36 mouse cellular contexts compared by ENCODE assay signal in genomic region chr7:66797345-66797744, GRCm38 (mm10). TPM values are rescaled to one million over a fixed set of nuclear protein-coding genes. Genes with fewer than 3 reads are reported as not detected.
"Had no signal": no experiment of that assay in that cellular context is flagged by ENCODE, and none has a peak within 500 bp of the region (broad histone marks: within the 10 kb centered on the region; RNA-seq: fewer than 3 reads in every experiment).

No protein-coding gene starts in this region.

- H3K4me2 ChIP-seq: heart, embryonic 11.5 days; heart, embryonic 12.5 days; heart, embryonic 15.5 days; hindbrain, embryonic 12.5 days; hindbrain, embryonic 13.5 days; hindbrain, embryonic 14.5 days; hindbrain, embryonic 15.5 days; intestine, embryonic 15.5 days; kidney, embryonic 15.5 days had no signal

- H3K4me1 ChIP-seq: heart, embryonic 10.5 days; hindbrain, embryonic 10.5 days; hindbrain, embryonic 12.5 days; hindbrain, embryonic 13.5 days; hindbrain, embryonic 15.5 days; intestine, embryonic 15.5 days; kidney, embryonic 15.5 days had no signal

- H3K27me3 ChIP-seq: heart, embryonic 12.5 days; heart, embryonic 15.5 days; hindbrain, embryonic 12.5 days; hindbrain, embryonic 13.5 days; hindbrain, embryonic 15.5 days; intestine, embryonic 15.5 days; kidney, embryonic 15.5 days had no signal

- H3K4me3 ChIP-seq: heart, embryonic 10.5 days; heart, embryonic 12.5 days; heart, embryonic 15.5 days; hindbrain, embryonic 10.5 days; hindbrain, embryonic 12.5 days; hindbrain, embryonic 13.5 days; hindbrain, embryonic 15.5 days; intestine, embryonic 15.5 days; kidney, embryonic 15.5 days; layer of hippocampus, adult 2 months; left cerebral cortex, adult 2 months had no signal

- H3K9me3 ChIP-seq: heart, embryonic 10.5 days; heart, embryonic 12.5 days; heart, embryonic 15.5 days; hindbrain, embryonic 10.5 days; hindbrain, embryonic 12.5 days; hindbrain, embryonic 13.5 days; hindbrain, embryonic 15.5 days; intestine, embryonic 15.5 days; kidney, embryonic 15.5 days had no signal

- DNase-seq: heart, postnatal 14 days; heart, postnatal 36 days; heart, postnatal 4 days; kidney, adult 11 months; kidney, adult 18-20 months; kidney, adult 2 months; kidney, adult 8-10 months; kidney, adult 9 months; kidney, postnatal 10 days; kidney, postnatal 14 days; kidney, postnatal 25 days; kidney, postnatal 36 days; kidney, postnatal 4 days; layer of hippocampus, adult 9-11 months; layer of hippocampus, postnatal 36 days had no signal

- H3K27ac ChIP-seq: heart, embryonic 10.5 days; hindbrain, embryonic 10.5 days; hindbrain, embryonic 12.5 days; hindbrain, embryonic 13.5 days; hindbrain, embryonic 14.5 days; hindbrain, embryonic 15.5 days; hindbrain, postnatal 0 days; intestine, embryonic 15.5 days; kidney, embryonic 15.5 days; kidney, postnatal 0 days; layer of hippocampus, adult 2 months; left cerebral cortex, adult 2 months had no signal

- H3K36me3 ChIP-seq: heart, embryonic 10.5 days; heart, embryonic 12.5 days; heart, embryonic 15.5 days; hindbrain, embryonic 10.5 days; hindbrain, embryonic 12.5 days; hindbrain, embryonic 13.5 days; hindbrain, embryonic 15.5 days; intestine, embryonic 15.5 days; kidney, embryonic 15.5 days had no signal

- H3K9ac ChIP-seq: heart, embryonic 12.5 days; heart, embryonic 15.5 days; hindbrain, embryonic 12.5 days; hindbrain, embryonic 13.5 days; hindbrain, embryonic 14.5 days; hindbrain, embryonic 15.5 days; intestine, embryonic 15.5 days; kidney, embryonic 15.5 days had no signal

- ATAC-seq: hindbrain, embryonic 16.5 days; hindbrain, postnatal 0 days; inflammation-experienced regulatory T-cells, adult 6 months; intestine, embryonic 15.5 days; intestine, embryonic 16.5 days; intestine, postnatal 0 days had no signal

RNA-seq across cellular contexts. Expression of gene Cers3, which starts 54.0 kb away (rescaled TPM):
- total RNA-seq: hematopoietic stem cell, adult 5-6 weeks had no signal
- polyA plus RNA-seq: inflammation-experienced regulatory T-cells, adult 6 months; large intestine, adult 2 months had no signal
